10 mouse cellular contexts compared by ENCODE assay signal in the genomic region with DNA sequence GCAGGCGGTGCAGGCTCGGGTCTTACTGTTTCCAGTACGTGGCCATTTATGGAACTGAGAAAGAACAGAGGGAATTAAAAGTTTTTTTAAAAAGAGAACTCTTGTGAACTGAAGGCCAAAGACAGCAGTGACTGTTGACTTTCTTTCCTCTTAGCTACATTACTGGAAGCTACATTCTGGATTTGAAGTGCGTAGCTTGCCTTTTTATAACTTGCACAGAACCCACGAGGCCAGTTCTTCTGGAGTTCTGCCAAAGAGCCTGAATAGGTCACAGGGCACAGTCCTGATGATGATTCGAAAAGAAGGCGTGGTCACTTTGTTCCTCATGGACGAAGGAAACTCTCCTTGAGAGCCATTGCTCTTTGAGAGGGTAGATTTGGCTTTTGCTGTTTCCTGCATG. TPM values are rescaled to one million over a fixed set of nuclear protein-coding genes. Genes with fewer than 3 reads are reported as not detected.
DNase-seq lines count a peak whose midpoint lies in the region; ATAC-seq and TF ChIP-seq lines count a peak whose summit lies in the region.
"Had no signal": no experiment of that assay in that cellular context is flagged by ENCODE, and none has a peak within 500 bp of the region (broad histone marks: within the 10 kb centered on the region; RNA-seq: fewer than 3 reads in every experiment).

No protein-coding gene starts in this region.

- no peak for TF ChIP-seq CTCF in kidney, adult 2 months (conservative IDR thresholded peaks at IDR 0.05; ENCODE audit: insufficient read depth, insufficient read length, low read depth, low read length)

- DNase-seq in hindbrain, embryonic 11.5 days (ENCODE audit: low spot score): no peak
- DNase-seq in gastrocnemius, adult 8-10 months (ENCODE audit: low spot score in 2 of 2): peak; percentile 27 to 31
- peak; percentile 95 for DNase-seq in kidney, adult 2 months
- DNase-seq in lung, postnatal 25 days (ENCODE audit: low spot score): peak; percentile 78
- no peak for DNase-seq in right cerebral cortex, postnatal 25 days
- no peak for DNase-seq in thymus, postnatal 14 days
- no peak for DNase-seq in urinary bladder, postnatal 10 days (ENCODE audit: low spot score)

- no peak for TF ChIP-seq POLR2A in kidney, adult 2 months (IDR thresholded peaks at IDR 0.05; ENCODE audit: low read depth, low read length)

- no peak overlapping the region for H3K4me2 ChIP-seq in hindbrain, embryonic 13.5 days
- no peak overlapping the region for H3K4me2 ChIP-seq in hindbrain, embryonic 11.5 days (replicated peaks; ENCODE audit: low read depth, low read length)
- H3K4me2 ChIP-seq: embryonic facial prominence, embryonic 13.5 days had no signal

- peak overlapping the region; percentile 12; the same call in 1 of the 2 replicates for H3K27ac ChIP-seq in hindbrain, embryonic 13.5 days
- no peak overlapping the region for H3K27ac ChIP-seq in hindbrain, embryonic 11.5 days (ENCODE audit: low read depth, low read length)
- H3K27ac ChIP-seq in kidney, adult 2 months (ENCODE audit: insufficient read depth, low read depth, low read length): peak overlapping the region; percentile 100
- H3K27ac ChIP-seq: embryonic facial prominence, embryonic 13.5 days had no signal

- H3K4me3 ChIP-seq in hindbrain, embryonic 13.5 days: no peak overlapping the region
- no peak overlapping the region for H3K4me3 ChIP-seq in hindbrain, embryonic 11.5 days (ENCODE audit: low read depth, low read length)
- H3K4me3 ChIP-seq in kidney, adult 2 months (ENCODE audit: insufficient read depth, low read depth, low read length): peak overlapping the region; percentile 25
- H3K4me3 ChIP-seq: embryonic facial prominence, embryonic 13.5 days; myocyte had no signal

- H3K9me3 ChIP-seq in hindbrain, embryonic 13.5 days: no peaks in the 10 kb centered on the region
- no peaks in the 10 kb centered on the region for H3K9me3 ChIP-seq in hindbrain, embryonic 11.5 days (ENCODE audit: control insufficient read depth, low read length)
- H3K9me3 ChIP-seq: embryonic facial prominence, embryonic 13.5 days had no signal

- 64% methylated on average over 8 of the region's 8 CpGs for WGBS in hindbrain, embryonic 13.5 days
- WGBS in hindbrain, embryonic 11.5 days: 73% methylated on average over 8 of the region's 8 CpGs
- WGBS in kidney, adult 2 months: 2% methylated on average over 8 of the region's 8 CpGs

- no peak for ATAC-seq in hindbrain, embryonic 13.5 days (ENCODE audit: low FRiP score)
- no peak for ATAC-seq in hindbrain, embryonic 11.5 days (ENCODE audit: low FRiP score)

- H3K9ac ChIP-seq in hindbrain, embryonic 13.5 days: no peak overlapping the region
- H3K9ac ChIP-seq in hindbrain, embryonic 11.5 days (ENCODE audit: low read depth, low read length): no peak overlapping the region
- H3K9ac ChIP-seq: embryonic facial prominence, embryonic 13.5 days had no signal

- H3K4me1 ChIP-seq in hindbrain, embryonic 13.5 days (replicated peaks): peaks cover 23% of the 10 kb centered on the region
- H3K4me1 ChIP-seq in hindbrain, embryonic 11.5 days (replicated peaks; ENCODE audit: control insufficient read depth, insufficient read depth, low read length): no peaks in the 10 kb centered on the region
- peaks cover 53% of the 10 kb centered on the region for H3K4me1 ChIP-seq in kidney, adult 2 months (ENCODE audit: control insufficient read depth, insufficient read depth, low read length)

- H3K36me3 ChIP-seq in hindbrain, embryonic 13.5 days: no peaks in the 10 kb centered on the region
- no peaks in the 10 kb centered on the region for H3K36me3 ChIP-seq in hindbrain, embryonic 11.5 days (ENCODE audit: control insufficient read depth, insufficient read depth, low read length)
- no peaks in the 10 kb centered on the region; the same call in 1 of the 2 replicates for H3K36me3 ChIP-seq in kidney, adult 2 months (ENCODE audit: control insufficient read depth, insufficient read depth, low read length)
- H3K36me3 ChIP-seq: embryonic facial prominence, embryonic 13.5 days had no signal

- no peaks in the 10 kb centered on the region for H3K27me3 ChIP-seq in hindbrain, embryonic 13.5 days
- no peaks in the 10 kb centered on the region for H3K27me3 ChIP-seq in hindbrain, embryonic 11.5 days (ENCODE audit: control insufficient read depth, insufficient read depth, low read length)
- no peaks in the 10 kb centered on the region for H3K27me3 ChIP-seq in kidney, adult 2 months (replicated peaks; ENCODE audit: control insufficient read depth, insufficient read depth, low read length)
- H3K27me3 ChIP-seq: embryonic facial prominence, embryonic 13.5 days had no signal

RNA-seq across cellular contexts. Expression of a gene that starts 35.6 kb away (rescaled TPM):
- 63.3 and 67.9 TPM in 2 replicates for polyA plus RNA-seq in hindbrain, embryonic 13.5 days (2015; fragmentation: Nextera tagmentation; extraction: Ambion mirVana)
- polyA plus RNA-seq in hindbrain, embryonic 11.5 days (2014; fragmentation: Nextera tagmentation; extraction: Ambion mirVana): 75.2 and 97.5 TPM in 2 replicates
- total RNA-seq in gastrocnemius, adult 8-10 months (2022): 10 to 100 TPM; 12.3 to 15.0 (median 13.9) TPM
- 54.5 and 68.4 TPM in 2 replicates for polyA plus RNA-seq in kidney, adult 2 months (2012; rRNA removed)

Comparison
In these comparisons a context has a peak if more than half of its experiments do, and no peak if none do; other contexts are left out.
1. DNase-seq: peak in gastrocnemius, adult 8-10 months (2 of 2), kidney, adult 2 months (single experiment) and lung, postnatal 25 days (single experiment); none in hindbrain, embryonic 11.5 days (single experiment), right cerebral cortex, postnatal 25 days (single experiment), thymus, postnatal 14 days (single experiment) and urinary bladder, postnatal 10 days (single experiment).